Mouse (Mus musculus): ENCODE measurements around the gene Fbxw2. TPM values are rescaled to one million over a fixed set of nuclear protein-coding genes. Genes with fewer than 3 reads are reported as not detected.
A peak's percentile ranks its signal among the peaks of the same experiment; 100 is the strongest.
"Not testable (repeated sequence)": the region's sequence is repeated elsewhere in the genome, so short reads cannot be mapped to it uniquely, and the experiment has no call there.

The Fbxw2 gene
- polyA plus RNA-seq, 1 experiment from 2014 or later = 71.1 TPM

- WGBS = under 1% methylated on average over 60 of the region's 60 CpGs
- H3K27ac ChIP-seq (ENCODE audit: low read length) = peak within 1 kb of the TSS; percentile 89
- peaks cover 37% of the 10 kb centered on the region for H3K36me3 ChIP-seq (ENCODE audit: control insufficient read depth, insufficient read depth)
- H3K9me3 ChIP-seq (replicated peaks; ENCODE audit: control insufficient read depth, low read length) = no peaks in the 10 kb centered on the region
- H3K4me3 ChIP-seq (ENCODE audit: low read length) = peak within 1 kb of the TSS; percentile 72
- peak within 1 kb of the TSS; percentile 87 for H3K4me2 ChIP-seq (ENCODE audit: low read depth, low read length)
- H3K9ac ChIP-seq (ENCODE audit: low read length) = peak within 1 kb of the TSS; percentile 94
- H3K27me3 ChIP-seq (ENCODE audit: control insufficient read depth, insufficient read depth, low read length) = no peaks in the 10 kb centered on the region
- H3K4me1 ChIP-seq (ENCODE audit: control insufficient read depth, insufficient read depth, low read length) = peaks cover 40% of the 10 kb centered on the region
- peak; percentile 98 for ATAC-seq (replicated peaks; ENCODE audit: extremely low read depth, insufficient read depth, low FRiP score)
Measured at GRCm38 (mm10) chr2:34771368-34772226, 54.5 kb downstream of the Fbxw2 start, which contains the start of gene Hspa5. Hspa5 (plus strand) TSS chr2:34771970.

GRCm38 (mm10) chr2:34770951-34771350 lies 55.2 kb downstream of the Fbxw2 start:
- ATAC-seq (replicated peaks; ENCODE audit: extremely low read depth, insufficient read depth, low FRiP score) = no peak

GRCm38 (mm10) chr2:34770049-34770448 lies 56.1 kb downstream of the Fbxw2 start:
- no peak overlapping the region for H3K4me2 ChIP-seq (ENCODE audit: low read depth, low read length)
- WGBS = 89% methylated on average over 2 of the region's 2 CpGs

More at GRCm38 (mm10) chr2:34770951-34771350, 55.2 kb downstream of the Fbxw2 start:
- Histone ChIP-seq H3K27me3 (ENCODE audit: control insufficient read depth, insufficient read depth, low read length) (no peaks in the 10 kb centered on the region), H3K4me1 (ENCODE audit: control insufficient read depth, insufficient read depth, low read length) (peaks cover 34% of the 10 kb centered on the region), H3K4me3 (ENCODE audit: low read length) (peak overlapping the region; percentile 72), H3K27ac (ENCODE audit: low read length) (peak overlapping the region; percentile 89), H3K9ac (ENCODE audit: low read length) (peak overlapping the region; percentile 94), H3K9me3 (replicated peaks; ENCODE audit: control insufficient read depth, low read length) (no peaks in the 10 kb centered on the region), H3K36me3 (ENCODE audit: control insufficient read depth, insufficient read depth) (peaks cover 32% of the 10 kb centered on the region), H3K4me2 (ENCODE audit: low read depth, low read length) (peak overlapping the region; percentile 78)
- WGBS = 1% methylated on average over 6 of the region's 6 CpGs

GRCm38 (mm10) chr2:34764801-34765200 lies 61.3 kb downstream of the Fbxw2 start:
- 56% methylated on average over 12 of the region's 12 CpGs for WGBS

More at GRCm38 (mm10) chr2:34770049-34770448, 56.1 kb downstream of the Fbxw2 start:
- Histone ChIP-seq H3K9me3 (replicated peaks; ENCODE audit: control insufficient read depth, low read length) (no peaks in the 10 kb centered on the region), H3K4me1 (ENCODE audit: control insufficient read depth, insufficient read depth, low read length) (peaks cover 26% of the 10 kb centered on the region), H3K27me3 (ENCODE audit: control insufficient read depth, insufficient read depth, low read length) (no peaks in the 10 kb centered on the region), H3K4me3 (ENCODE audit: low read length) (no peak overlapping the region), H3K9ac (ENCODE audit: low read length) (no peak overlapping the region), H3K36me3 (ENCODE audit: control insufficient read depth, insufficient read depth) (peaks cover 24% of the 10 kb centered on the region), H3K27ac (ENCODE audit: low read length) (no peak overlapping the region)
- no peak for ATAC-seq (replicated peaks; ENCODE audit: extremely low read depth, insufficient read depth, low FRiP score)

GRCm38 (mm10) chr2:34762872-34763271 lies 63.2 kb downstream of the Fbxw2 start:
- WGBS = 61% methylated on average over 2 of the region's 2 CpGs
- H3K9ac ChIP-seq (ENCODE audit: low read length) = no peak overlapping the region
- no peak overlapping the region for H3K27ac ChIP-seq (ENCODE audit: low read length)
- H3K4me2 ChIP-seq (ENCODE audit: low read depth, low read length) = no peak overlapping the region
- no peaks in the 10 kb centered on the region for H3K27me3 ChIP-seq (ENCODE audit: control insufficient read depth, insufficient read depth, low read length)
- no peaks in the 10 kb centered on the region for H3K9me3 ChIP-seq (replicated peaks; ENCODE audit: control insufficient read depth, low read length)
- H3K4me1 ChIP-seq (ENCODE audit: control insufficient read depth, insufficient read depth, low read length) = no peaks in the 10 kb centered on the region
- H3K4me3 ChIP-seq (ENCODE audit: low read length) = no peak overlapping the region
- no peaks in the 10 kb centered on the region for H3K36me3 ChIP-seq (ENCODE audit: control insufficient read depth, insufficient read depth)
- ATAC-seq (replicated peaks; ENCODE audit: extremely low read depth, insufficient read depth, low FRiP score) = no peak

More at GRCm38 (mm10) chr2:34764801-34765200, 61.3 kb downstream of the Fbxw2 start:
- ATAC-seq (replicated peaks; ENCODE audit: extremely low read depth, insufficient read depth, low FRiP score) = no peak
- no peaks in the 10 kb centered on the region for H3K27me3 ChIP-seq (ENCODE audit: control insufficient read depth, insufficient read depth, low read length)
- H3K9me3 ChIP-seq (replicated peaks; ENCODE audit: control insufficient read depth, low read length) = no peaks in the 10 kb centered on the region
- H3K27ac ChIP-seq (ENCODE audit: low read length) = no peak overlapping the region
- H3K9ac ChIP-seq (ENCODE audit: low read length) = no peak overlapping the region
- H3K4me2 ChIP-seq (ENCODE audit: low read depth, low read length) = no peak overlapping the region
- no peak overlapping the region for H3K4me3 ChIP-seq (ENCODE audit: low read length)
- no peaks in the 10 kb centered on the region for H3K36me3 ChIP-seq (ENCODE audit: control insufficient read depth, insufficient read depth)
- H3K4me1 ChIP-seq (ENCODE audit: control insufficient read depth, insufficient read depth, low read length) = no peaks in the 10 kb centered on the region

GRCm38 (mm10) chr2:34762174-34762573 lies 63.9 kb downstream of the Fbxw2 start:
- no peaks in the 10 kb centered on the region for H3K27me3 ChIP-seq (ENCODE audit: control insufficient read depth, insufficient read depth, low read length)
- H3K27ac ChIP-seq (ENCODE audit: low read length) = no peak overlapping the region
- no peaks in the 10 kb centered on the region for H3K36me3 ChIP-seq (ENCODE audit: control insufficient read depth, insufficient read depth)
- ATAC-seq (replicated peaks; ENCODE audit: extremely low read depth, insufficient read depth, low FRiP score) = no peak
- H3K9ac ChIP-seq (ENCODE audit: low read length) = no peak overlapping the region
- no peak overlapping the region for H3K4me3 ChIP-seq (ENCODE audit: low read length)
- 58% methylated on average over 2 of the region's 2 CpGs for WGBS
- H3K4me2 ChIP-seq (ENCODE audit: low read depth, low read length) = no peak overlapping the region
- no peaks in the 10 kb centered on the region for H3K4me1 ChIP-seq (ENCODE audit: control insufficient read depth, insufficient read depth, low read length)
- no peaks in the 10 kb centered on the region for H3K9me3 ChIP-seq (replicated peaks; ENCODE audit: control insufficient read depth, low read length)

- not testable (repeated sequence) for H3K4me1 ChIP-seq (ENCODE audit: control insufficient read depth, insufficient read depth, low read length)
- 84% methylated on average over 5 of the region's 5 CpGs for WGBS
Measured at GRCm38 (mm10) chr2:34761272-34761671, 64.8 kb downstream of the Fbxw2 start.

GRCm38 (mm10) chr2:34757341-34757740 lies 68.8 kb downstream of the Fbxw2 start:
- Histone ChIP-seq H3K4me1 (ENCODE audit: control insufficient read depth, insufficient read depth, low read length) (peaks cover 5% of the 10 kb centered on the region), H3K9me3 (replicated peaks; ENCODE audit: control insufficient read depth, low read length) (no peaks in the 10 kb centered on the region), H3K27me3 (ENCODE audit: control insufficient read depth, insufficient read depth, low read length) (no peaks in the 10 kb centered on the region), H3K4me3 (ENCODE audit: low read length) (no peak overlapping the region), H3K27ac (ENCODE audit: low read length) (no peak overlapping the region), H3K4me2 (ENCODE audit: low read depth, low read length) (no peak overlapping the region), H3K36me3 (ENCODE audit: control insufficient read depth, insufficient read depth) (no peaks in the 10 kb centered on the region), H3K9ac (ENCODE audit: low read length) (no peak overlapping the region)
- no peak for ATAC-seq (replicated peaks; ENCODE audit: extremely low read depth, insufficient read depth, low FRiP score)
- WGBS = 77% methylated on average over 1 of the region's 1 CpGs

More at GRCm38 (mm10) chr2:34761272-34761671, 64.8 kb downstream of the Fbxw2 start:
- not testable (repeated sequence) for H3K4me3 ChIP-seq (ENCODE audit: low read length); ATAC-seq (replicated peaks; ENCODE audit: extremely low read depth, insufficient read depth, low FRiP score); H3K27ac ChIP-seq (ENCODE audit: low read length); H3K9me3 ChIP-seq (replicated peaks; ENCODE audit: control insufficient read depth, low read length); H3K9ac ChIP-seq (ENCODE audit: low read length); H3K36me3 ChIP-seq (ENCODE audit: control insufficient read depth, insufficient read depth); H3K4me2 ChIP-seq (ENCODE audit: low read depth, low read length); H3K27me3 ChIP-seq (ENCODE audit: control insufficient read depth, insufficient read depth, low read length)

Measured in heart, embryonic 16.5 days (tissue).